Mouse (Mus musculus): ENCODE measurements around the gene Prss47. TPM values are rescaled to one million over a fixed set of nuclear protein-coding genes. Genes with fewer than 3 reads are reported as not detected.

Gene Prss47
- polyA plus RNA-seq (2015; fragmentation: Nextera tagmentation; extraction: Ambion mirVana), result not detected in 2 replicates

DNA sequence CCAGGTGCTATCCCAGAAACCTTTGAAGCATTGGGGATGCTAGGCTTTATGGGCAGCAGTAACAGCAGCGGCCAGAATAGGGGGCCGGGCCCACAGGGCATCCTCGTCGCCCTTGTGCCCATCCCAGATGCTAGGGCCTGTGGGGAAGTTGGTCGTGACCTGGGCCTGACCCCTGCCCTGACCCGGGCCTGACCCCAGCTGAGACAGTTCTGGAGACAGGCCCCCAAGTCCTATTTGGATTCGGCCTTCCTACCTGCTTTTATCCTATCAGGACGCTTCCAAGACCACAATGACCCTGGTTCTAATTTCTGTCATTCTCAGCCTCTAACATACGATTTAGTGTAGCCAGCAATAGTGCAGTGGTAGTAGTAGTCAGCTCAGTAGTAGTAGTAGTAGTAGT, at the start of gene Prss47:
TSS of gene Prss47 (minus strand) at position 101 of the 400 bp plus-strand sequence.
- Histone ChIP-seq H3K4me1 (replicated peaks; ENCODE audit: control insufficient read depth, insufficient read depth) (no peaks in the 10 kb centered on the region), H3K27me3 (ENCODE audit: control insufficient read depth, insufficient read depth, low read length) (no peaks in the 10 kb centered on the region), H3K27ac (replicated peaks) (no peak within 1 kb of the TSS), H3K9me3 (ENCODE audit: control insufficient read depth, low read length) (no peaks in the 10 kb centered on the region), H3K4me2 (replicated peaks; ENCODE audit: low read depth) (no peak within 1 kb of the TSS), H3K4me3 (ENCODE audit: low read depth, low read length) (no peak within 1 kb of the TSS), H3K36me3 (ENCODE audit: control insufficient read depth, insufficient read depth, low read length) (no peaks in the 10 kb centered on the region), H3K9ac (ENCODE audit: low read length) (no peak within 1 kb of the TSS)
- DNase-seq (ENCODE audit: low spot score), result no peak
- no peak for ATAC-seq (ENCODE audit: low FRiP score, low TSS enrichment)
- TF ChIP-seq EP300 (optimal IDR thresholded peaks at IDR 0.05) (no peak), CTCF (IDR thresholded peaks at IDR 0.05; ENCODE audit: low read depth) (no peak)
- WGBS, result 86% methylated on average over 9 of the region's 9 CpGs

DNA sequence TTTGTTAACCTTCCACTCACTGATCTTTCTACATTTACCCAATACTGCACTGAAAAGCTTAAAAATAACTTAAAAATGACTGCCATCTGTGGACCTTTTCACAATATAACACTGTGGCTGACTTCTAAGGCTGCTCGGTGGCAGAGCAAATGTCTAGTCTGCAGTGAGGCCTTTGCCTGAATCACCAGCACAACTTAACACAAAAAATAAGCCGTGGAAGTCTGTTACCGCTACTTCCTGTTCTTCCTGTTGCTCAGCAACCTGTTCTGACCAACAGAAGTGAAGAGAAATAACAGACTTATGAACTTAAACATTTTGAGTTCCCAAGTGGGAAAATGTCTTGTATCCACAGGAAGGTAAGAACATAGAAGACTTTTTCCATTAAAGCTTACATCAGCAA, 48.7 kb upstream of the Prss47 start:
- Histone ChIP-seq H3K36me3 (ENCODE audit: control insufficient read depth, insufficient read depth, low read length) (no peaks in the 10 kb centered on the region), H3K4me1 (replicated peaks; ENCODE audit: control insufficient read depth, insufficient read depth) (no peaks in the 10 kb centered on the region), H3K27ac (replicated peaks) (no peak overlapping the region), H3K27me3 (ENCODE audit: control insufficient read depth, insufficient read depth, low read length) (no peaks in the 10 kb centered on the region), H3K4me3 (ENCODE audit: low read depth, low read length) (no peak overlapping the region), H3K4me2 (replicated peaks; ENCODE audit: low read depth) (no peak overlapping the region), H3K9ac (ENCODE audit: low read length) (no peak overlapping the region), H3K9me3 (ENCODE audit: control insufficient read depth, low read length) (no peaks in the 10 kb centered on the region)
- no peak for DNase-seq (ENCODE audit: low spot score)
- 88% methylated on average over 3 of the region's 3 CpGs for WGBS
- no peak for ATAC-seq (ENCODE audit: low FRiP score, low TSS enrichment)
- TF ChIP-seq CTCF (IDR thresholded peaks at IDR 0.05; ENCODE audit: low read depth) (no peak), EP300 (optimal IDR thresholded peaks at IDR 0.05) (no peak)

DNA sequence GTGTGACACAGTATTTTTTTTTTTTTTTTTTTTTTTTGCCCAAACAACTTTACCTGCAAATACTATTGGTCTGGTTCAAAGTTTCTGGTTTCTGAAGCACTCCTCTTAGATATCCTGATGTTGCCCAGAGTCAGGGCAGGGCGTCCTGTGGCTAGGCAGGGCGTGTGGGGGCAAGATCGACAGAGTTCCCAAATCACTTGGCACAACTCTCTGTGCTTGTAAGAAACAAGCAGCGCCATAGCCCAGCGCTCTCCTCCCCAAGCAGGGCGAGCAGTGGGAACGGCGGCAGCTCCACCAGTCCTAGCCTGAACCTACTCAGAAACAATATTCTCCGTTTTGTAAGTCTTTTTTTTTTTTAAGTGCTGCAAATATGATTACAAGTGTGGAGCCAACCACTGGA, 48.1 kb upstream of the Prss47 start:
- no peaks in the 10 kb centered on the region for H3K36me3 ChIP-seq (ENCODE audit: control insufficient read depth, insufficient read depth, low read length)
- no peaks in the 10 kb centered on the region for H3K4me1 ChIP-seq (replicated peaks; ENCODE audit: control insufficient read depth, insufficient read depth)
- H3K9ac ChIP-seq (ENCODE audit: low read length), result no peak overlapping the region
- ATAC-seq (ENCODE audit: low FRiP score, low TSS enrichment), result no peak
- WGBS, result 91% methylated on average over 9 of the region's 9 CpGs
- TF ChIP-seq CTCF (IDR thresholded peaks at IDR 0.05; ENCODE audit: low read depth) (no peak), EP300 (optimal IDR thresholded peaks at IDR 0.05) (no peak)
- DNase-seq (ENCODE audit: low spot score), result no peak
- no peaks in the 10 kb centered on the region for H3K9me3 ChIP-seq (ENCODE audit: control insufficient read depth, low read length)
- H3K27me3 ChIP-seq (ENCODE audit: control insufficient read depth, insufficient read depth, low read length), result no peaks in the 10 kb centered on the region
- H3K27ac ChIP-seq (replicated peaks), result no peak overlapping the region
- H3K4me3 ChIP-seq (ENCODE audit: low read depth, low read length), result no peak overlapping the region
- H3K4me2 ChIP-seq (replicated peaks; ENCODE audit: low read depth), result no peak overlapping the region

DNA sequence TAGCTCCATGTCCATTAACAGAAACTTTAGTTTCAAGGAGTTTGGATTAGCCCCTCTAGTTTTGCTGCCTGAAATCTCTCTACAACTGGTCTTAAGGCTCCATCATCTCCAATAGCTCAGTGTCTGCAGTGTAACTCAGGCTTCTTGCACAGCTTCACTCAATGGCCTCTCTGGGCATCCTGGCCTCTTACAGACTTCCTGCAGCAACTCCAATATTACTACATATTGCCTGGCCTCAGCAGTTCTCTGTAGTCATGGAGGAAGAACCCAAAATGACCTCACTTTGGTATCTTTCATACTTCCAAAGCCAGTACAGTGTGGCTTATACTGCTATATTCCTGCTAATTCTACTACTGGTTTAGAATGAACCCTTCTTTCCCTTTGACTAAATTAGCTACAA, 44.5 kb upstream of the Prss47 start:
- no peak overlapping the region for H3K4me3 ChIP-seq (ENCODE audit: low read depth, low read length)

DNA sequence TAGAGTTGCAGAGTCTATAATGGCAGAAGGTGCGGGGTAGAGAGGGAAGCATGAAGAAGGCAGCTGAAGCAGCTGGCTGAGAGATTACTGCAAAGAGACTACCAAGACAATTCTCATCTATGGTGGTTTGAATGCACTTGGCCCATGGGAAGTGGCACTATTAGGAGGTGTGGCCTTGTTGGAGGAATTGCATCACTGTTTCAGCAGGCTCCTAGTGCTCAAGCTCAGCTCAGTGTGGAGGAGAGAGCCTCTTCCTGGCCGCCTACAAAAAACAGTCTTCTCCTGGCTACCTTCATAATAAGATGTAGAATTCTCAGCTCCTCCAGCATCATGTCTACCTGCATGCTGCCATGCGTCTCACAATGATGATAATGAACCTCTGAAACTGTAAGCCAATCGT, 43.4 kb upstream of the Prss47 start:
- Histone ChIP-seq H3K4me1 (replicated peaks; ENCODE audit: control insufficient read depth, insufficient read depth) (no peaks in the 10 kb centered on the region), H3K4me2 (replicated peaks; ENCODE audit: low read depth) (no peak overlapping the region), H3K9ac (ENCODE audit: low read length) (no peak overlapping the region), H3K36me3 (ENCODE audit: control insufficient read depth, insufficient read depth, low read length) (no peaks in the 10 kb centered on the region), H3K4me3 (ENCODE audit: low read depth, low read length) (no peak overlapping the region), H3K27ac (replicated peaks) (no peak overlapping the region), H3K9me3 (ENCODE audit: control insufficient read depth, low read length) (no peaks in the 10 kb centered on the region), H3K27me3 (ENCODE audit: control insufficient read depth, insufficient read depth, low read length) (no peaks in the 10 kb centered on the region)
- 94% methylated on average over 4 of the region's 4 CpGs for WGBS
- no peak for ATAC-seq (ENCODE audit: low FRiP score, low TSS enrichment)
- no peak for DNase-seq (ENCODE audit: low spot score)
- TF ChIP-seq EP300 (optimal IDR thresholded peaks at IDR 0.05) (no peak), CTCF (IDR thresholded peaks at IDR 0.05; ENCODE audit: low read depth) (no peak)

More for the DNA sequence above, 44.5 kb upstream of the Prss47 start:
- Histone ChIP-seq H3K36me3 (ENCODE audit: control insufficient read depth, insufficient read depth, low read length) (no peaks in the 10 kb centered on the region), H3K9me3 (ENCODE audit: control insufficient read depth, low read length) (no peaks in the 10 kb centered on the region), H3K27ac (replicated peaks) (no peak overlapping the region), H3K27me3 (ENCODE audit: control insufficient read depth, insufficient read depth, low read length) (no peaks in the 10 kb centered on the region), H3K4me2 (replicated peaks; ENCODE audit: low read depth) (no peak overlapping the region), H3K9ac (ENCODE audit: low read length) (no peak overlapping the region), H3K4me1 (replicated peaks; ENCODE audit: control insufficient read depth, insufficient read depth) (no peaks in the 10 kb centered on the region)
- ATAC-seq (ENCODE audit: low FRiP score, low TSS enrichment), result no peak
- no peak for TF ChIP-seq CTCF (IDR thresholded peaks at IDR 0.05; ENCODE audit: low read depth)
- no peak for TF ChIP-seq EP300 (optimal IDR thresholded peaks at IDR 0.05)
- no peak for DNase-seq (ENCODE audit: low spot score)

DNA sequence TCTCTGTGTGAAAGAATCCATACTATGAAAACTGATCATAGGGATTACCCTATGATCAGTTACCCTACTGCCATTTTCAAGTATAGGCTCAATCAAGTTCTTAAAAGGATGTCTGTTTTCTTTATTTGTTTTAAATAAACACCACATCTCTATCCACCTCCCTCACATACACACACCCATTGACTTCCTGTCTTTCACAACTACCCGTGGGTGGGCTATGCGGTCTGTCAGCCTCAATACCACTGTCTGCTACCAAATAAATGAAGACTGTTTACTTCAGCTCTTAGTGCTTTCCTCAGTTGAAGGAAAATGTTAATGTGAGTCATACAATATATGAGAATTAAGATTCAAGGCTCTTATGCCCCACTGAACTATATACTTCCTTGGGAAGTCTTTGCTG, 17.4 kb upstream of the Prss47 start:
- ATAC-seq (ENCODE audit: low FRiP score, low TSS enrichment) (no peak), DNase-seq (ENCODE audit: low spot score) (no peak)
- H3K4me2 ChIP-seq (replicated peaks; ENCODE audit: low read depth), result no peak overlapping the region
- no peaks in the 10 kb centered on the region for H3K27me3 ChIP-seq (ENCODE audit: control insufficient read depth, insufficient read depth, low read length)
- H3K9ac ChIP-seq (ENCODE audit: low read length), result no peak overlapping the region
- H3K27ac ChIP-seq (replicated peaks), result no peak overlapping the region
- no peaks in the 10 kb centered on the region for H3K9me3 ChIP-seq (ENCODE audit: control insufficient read depth, low read length)
- no peak for TF ChIP-seq EP300 (optimal IDR thresholded peaks at IDR 0.05)
- no peak for TF ChIP-seq CTCF (IDR thresholded peaks at IDR 0.05; ENCODE audit: low read depth)
- peaks cover 7% of the 10 kb centered on the region for H3K36me3 ChIP-seq (ENCODE audit: control insufficient read depth, insufficient read depth, low read length)
- no peaks in the 10 kb centered on the region for H3K4me1 ChIP-seq (replicated peaks; ENCODE audit: control insufficient read depth, insufficient read depth)
- WGBS, result 84% methylated on average over 2 of the region's 2 CpGs
- H3K4me3 ChIP-seq (ENCODE audit: low read depth, low read length), result no peak overlapping the region
